Mouse (Mus musculus) forebrain, embryonic 15.5 days (tissue): ENCODE measurements at regions not wholly inside any gene's neighbourhood (a gene's known extent, or its start where the extent isn't known, plus 50 kb on each side); places are given as distances from the start of the nearest gene placed in this dataset.

ENCODE experiments used
- ATAC-seq: fragments of 200-750 bp; cut with Nextera tagmentation; replicated peaks from 2 replicates; pipeline ENCODE4 v1.8.0; 2017; ENCODE audit warnings: mild to moderate bottlenecking, moderate TSS enrichment, moderate library complexity
- H3K27ac ChIP-seq: fragments of 300-500 bp; sonication (generic); replicated peaks from 2 replicates; pipeline ENCODE4 v1.5.1; 2015; ENCODE audit warnings: mild to moderate bottlenecking, inconsistent platforms
- H3K27me3 ChIP-seq: fragments of 300-500 bp; sonication (generic); 2 replicates; pipeline ENCODE4 v1.6.1; 2015; ENCODE audit warnings: inconsistent platforms
- H3K36me3 ChIP-seq: fragments of 300-500 bp; sonication (generic); 2 replicates; pipeline ENCODE4 v1.6.1; 2015; ENCODE audit warnings: mild to moderate bottlenecking, inconsistent platforms
- H3K4me1 ChIP-seq: fragments of 300-500 bp; sonication (generic); 2 replicates; pipeline ENCODE4 v1.6.1; 2015; ENCODE audit warnings: inconsistent platforms
- H3K4me2 ChIP-seq: fragments of 300-500 bp; sonication (generic); replicated peaks from 2 replicates; pipeline ENCODE4 v1.6.1; 2015; ENCODE audit warnings: mild to moderate bottlenecking, inconsistent platforms
- H3K4me3 ChIP-seq: fragments of 300-500 bp; sonication (generic); 2 replicates; pipeline ENCODE4 v1.5.1; 2015; ENCODE audit warnings: mild to moderate bottlenecking, inconsistent platforms
- H3K9ac ChIP-seq: fragments of 300-500 bp; sonication (generic); replicated peaks from 2 replicates; pipeline ENCODE4 v1.6.1; 2015; ENCODE audit warnings: mild to moderate bottlenecking, inconsistent platforms
- H3K9me3 ChIP-seq: fragments of 300-500 bp; sonication (generic); 2 replicates; pipeline ENCODE4 v1.6.1; 2016; ENCODE audit warnings: inconsistent platforms
- WGBS: fragments of 180-500 bp; shearing (Covaris S2); methylation state at CpG from one replicate; pipeline ENCODE4 v1.1.7; 2015; ENCODE audit warnings: mixed read lengths; 5-methylcytosine and 5-hydroxymethylcytosine counted together

DNA sequence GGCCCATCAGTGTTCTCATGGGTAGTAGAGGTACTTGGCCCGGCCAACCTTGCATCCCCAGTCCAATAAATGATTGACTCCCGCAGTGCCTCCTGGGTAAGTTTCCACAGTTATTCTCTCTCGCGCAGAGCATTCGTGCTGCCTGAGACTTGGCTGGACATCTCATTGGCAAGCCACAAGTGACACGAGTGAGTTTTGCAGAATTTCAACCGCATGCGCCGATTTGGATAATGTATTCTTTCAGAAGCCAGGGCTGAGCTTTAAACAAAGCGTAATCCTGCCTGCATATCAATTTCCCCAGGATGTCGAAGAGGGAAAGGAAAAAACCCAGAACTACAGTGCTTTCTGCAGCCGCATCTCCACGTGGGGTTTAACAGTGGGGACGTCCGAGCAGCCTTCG lies 112.6 kb downstream of the 3100002H09Rik start:
- Histone ChIP-seq H3K4me1 (peaks cover 11% of the 10 kb centered on the region), H3K36me3 (no peaks in the 10 kb centered on the region), H3K4me3 (no peak overlapping the region), H3K9me3 (no peaks in the 10 kb centered on the region), H3K4me2 (peak overlapping the region; percentile 30), H3K27me3 (no peaks in the 10 kb centered on the region), H3K9ac (0 out of 2 replicates have a peak overlapping the region, but pooled peaks have one; percentile 17), H3K27ac (peak overlapping the region; percentile 15; the same call in 1 of the 2 replicates)
- 22% methylated on average over 16 of the region's 16 CpGs for WGBS
- ATAC-seq = peak; percentile 43; the same call in 1 of the 2 replicates

DNA sequence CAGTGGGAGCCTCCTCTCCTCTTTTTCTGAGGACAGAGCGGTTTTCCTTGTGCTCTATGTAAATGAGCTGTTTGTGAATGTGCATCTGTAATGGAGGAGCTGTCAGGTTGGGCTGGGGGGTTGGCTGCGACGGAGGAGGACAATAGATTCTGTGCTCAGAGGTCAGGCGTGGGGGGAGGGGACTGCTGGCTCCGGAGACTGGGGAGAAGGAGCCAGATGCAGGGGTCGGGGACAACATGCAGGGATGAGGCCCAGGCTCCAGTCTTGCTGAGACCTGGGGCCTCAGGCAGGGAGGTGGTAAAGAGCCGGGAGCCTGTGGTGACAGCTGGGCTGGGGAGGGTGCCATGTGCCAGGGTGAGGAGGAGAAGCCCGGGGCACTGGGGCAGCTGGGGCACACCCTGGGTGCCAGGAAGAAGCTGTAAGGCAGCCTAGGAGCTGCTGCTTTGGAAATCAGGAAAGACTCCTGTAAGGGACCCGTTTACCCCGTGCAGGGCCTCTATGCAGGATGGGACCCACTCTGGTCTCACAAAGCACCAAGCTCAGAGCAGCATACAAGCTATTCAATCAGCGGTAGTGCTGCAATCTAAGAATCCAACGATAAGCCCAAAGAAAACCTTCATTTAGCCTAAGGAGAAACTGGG lies 124.5 kb downstream of the 3100002H09Rik start:
- WGBS = 4% methylated on average over 12 of the region's 12 CpGs

DNA sequence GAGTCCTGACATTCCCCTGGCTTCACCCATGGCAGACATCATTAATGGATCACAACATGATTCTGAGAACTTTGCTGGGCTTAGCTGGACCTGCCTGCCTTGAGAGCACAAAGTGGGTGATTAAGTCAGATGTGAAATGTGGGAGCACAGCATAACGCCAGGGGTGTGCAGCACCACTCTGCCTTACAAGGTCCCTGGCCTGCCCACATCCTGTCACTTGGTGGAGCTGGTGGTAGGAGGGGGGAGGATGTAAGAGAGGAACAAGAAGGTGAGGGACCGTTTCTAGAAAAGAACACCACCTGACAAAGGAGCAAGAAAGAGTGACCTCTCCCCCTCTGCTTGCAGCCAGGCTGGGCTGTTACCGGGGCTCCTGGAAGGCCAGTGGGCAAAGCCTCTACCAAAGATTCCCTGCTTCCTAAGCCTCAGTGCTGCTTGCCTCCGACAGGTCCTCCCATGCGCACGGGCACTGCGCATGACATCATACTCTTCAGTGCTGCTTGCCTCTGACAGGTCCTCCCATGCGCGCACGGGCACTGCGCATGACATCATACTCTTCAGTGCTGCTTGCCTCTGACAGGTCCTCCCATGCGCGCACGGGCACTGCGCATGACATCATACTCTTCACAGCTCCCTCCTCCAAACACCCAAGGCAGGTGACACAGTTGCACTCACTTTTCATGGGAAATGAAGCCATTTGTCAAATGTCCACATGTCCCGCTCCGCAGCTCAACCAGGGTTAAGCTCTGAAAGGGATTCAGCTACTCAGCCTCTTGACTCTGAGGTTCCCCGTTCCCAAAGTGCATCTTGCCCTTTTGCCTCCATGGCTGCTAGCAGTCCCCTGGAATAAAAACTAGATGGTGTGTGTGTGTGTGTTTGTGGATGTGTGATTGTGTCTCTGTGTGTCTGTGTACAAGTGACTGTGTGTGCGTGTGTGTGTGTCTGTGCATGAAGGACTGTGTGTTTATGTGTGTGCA lies 125.7 kb downstream of the 3100002H09Rik start:
- peaks cover 8% of the 10 kb centered on the region; the same call in 1 of the 2 replicates for H3K9me3 ChIP-seq
- no peak overlapping the region for H3K4me3 ChIP-seq
- H3K27ac ChIP-seq = peak overlapping the region; percentile 80
- 28% methylated on average over 19 of the region's 19 CpGs for whole genome bisulfite sequencing
- no peaks in the 10 kb centered on the region for H3K36me3 ChIP-seq
- H3K4me1 ChIP-seq = peaks cover 18% of the 10 kb centered on the region
- H3K4me2 ChIP-seq = no peak overlapping the region
- peak; percentile 47 for ATAC-seq
- H3K9ac ChIP-seq = no peak overlapping the region
- H3K27me3 ChIP-seq = no peaks in the 10 kb centered on the region

More for the DNA sequence above, 124.5 kb downstream of the 3100002H09Rik start:
- peaks cover 9% of the 10 kb centered on the region; the same call in 1 of the 2 replicates for H3K9me3 ChIP-seq
- peak overlapping the region; percentile 80 for H3K27ac ChIP-seq
- H3K27me3 ChIP-seq = no peaks in the 10 kb centered on the region
- peaks cover 16% of the 10 kb centered on the region for H3K4me1 ChIP-seq
- peak; percentile 80 for ATAC-seq
- no peak overlapping the region for H3K4me2 ChIP-seq
- no peaks in the 10 kb centered on the region for H3K36me3 ChIP-seq
- no peak overlapping the region for H3K4me3 ChIP-seq
- H3K9ac ChIP-seq = no peak overlapping the region

DNA sequence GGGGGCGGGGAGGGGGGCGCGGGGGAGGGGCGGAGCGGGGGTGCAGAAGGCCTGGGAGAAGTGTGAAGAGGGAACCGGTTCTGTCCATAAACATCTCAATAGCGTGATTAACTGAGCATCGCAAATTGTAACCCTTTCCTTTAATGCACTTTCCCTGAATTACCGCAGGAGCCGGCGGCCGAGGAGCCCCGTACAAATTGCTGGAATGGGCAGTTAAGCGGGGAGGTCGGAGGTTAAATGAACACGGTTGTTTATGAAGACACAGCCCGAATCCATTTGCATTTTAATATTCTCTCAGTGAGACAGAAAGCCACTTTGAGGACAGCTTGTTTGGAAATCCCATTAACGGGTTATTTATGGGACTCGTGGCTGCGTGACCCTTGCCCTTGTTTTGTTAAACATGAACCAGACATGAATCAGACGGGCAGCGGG lies 132.7 kb downstream of the 3100002H09Rik start:
- peaks cover 7% of the 10 kb centered on the region; the same call in 1 of the 2 replicates for H3K27me3 ChIP-seq
- ATAC-seq = 0 out of 2 replicates have a peak, but pooled peaks have one; percentile 34
- H3K9me3 ChIP-seq = no peaks in the 10 kb centered on the region
- H3K36me3 ChIP-seq = no peaks in the 10 kb centered on the region
- peak overlapping the region; percentile 40 for H3K4me2 ChIP-seq
- H3K4me3 ChIP-seq = peak overlapping the region; percentile 21
- no peak overlapping the region for H3K9ac ChIP-seq
- 4% methylated on average over 22 of the region's 22 CpGs for WGBS
- H3K4me1 ChIP-seq = peaks cover 19% of the 10 kb centered on the region
- peak overlapping the region; percentile 72 for H3K27ac ChIP-seq

DNA sequence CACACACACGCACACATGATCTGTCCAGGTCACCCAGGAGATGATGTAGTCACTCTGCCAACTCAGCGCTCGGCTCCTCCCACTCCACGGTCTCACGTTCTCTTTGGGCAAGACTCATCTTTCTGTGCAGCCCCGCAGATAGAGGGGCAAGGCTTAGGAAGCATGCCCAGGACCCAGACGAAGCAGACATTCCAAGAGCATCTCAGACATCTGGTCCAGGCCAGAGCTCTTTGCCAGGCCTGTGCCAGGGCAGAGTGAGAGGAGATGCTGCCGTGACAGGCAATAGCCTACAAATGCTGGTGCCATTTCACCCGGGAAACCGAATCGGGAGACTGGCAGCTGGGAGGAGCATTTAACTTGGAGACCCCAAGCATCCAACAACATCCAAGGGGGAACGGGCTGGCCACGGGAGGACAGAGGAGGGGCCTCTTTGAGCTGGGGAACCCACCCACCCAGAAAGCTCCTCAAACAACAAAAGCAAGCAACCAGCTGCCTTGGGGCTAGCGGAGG lies 133.2 kb downstream of the 3100002H09Rik start:
- Histone ChIP-seq H3K4me1 (peaks cover 19% of the 10 kb centered on the region), H3K4me2 (peak overlapping the region; percentile 40), H3K27me3 (peaks cover 11% of the 10 kb centered on the region; the same call in 1 of the 2 replicates), H3K9ac (no peak overlapping the region), H3K9me3 (no peaks in the 10 kb centered on the region), H3K4me3 (peak overlapping the region; percentile 21), H3K36me3 (no peaks in the 10 kb centered on the region), H3K27ac (peak overlapping the region; percentile 72)
- 5% methylated on average over 14 of the region's 14 CpGs for WGBS
- peak; percentile 80 for ATAC-seq

DNA sequence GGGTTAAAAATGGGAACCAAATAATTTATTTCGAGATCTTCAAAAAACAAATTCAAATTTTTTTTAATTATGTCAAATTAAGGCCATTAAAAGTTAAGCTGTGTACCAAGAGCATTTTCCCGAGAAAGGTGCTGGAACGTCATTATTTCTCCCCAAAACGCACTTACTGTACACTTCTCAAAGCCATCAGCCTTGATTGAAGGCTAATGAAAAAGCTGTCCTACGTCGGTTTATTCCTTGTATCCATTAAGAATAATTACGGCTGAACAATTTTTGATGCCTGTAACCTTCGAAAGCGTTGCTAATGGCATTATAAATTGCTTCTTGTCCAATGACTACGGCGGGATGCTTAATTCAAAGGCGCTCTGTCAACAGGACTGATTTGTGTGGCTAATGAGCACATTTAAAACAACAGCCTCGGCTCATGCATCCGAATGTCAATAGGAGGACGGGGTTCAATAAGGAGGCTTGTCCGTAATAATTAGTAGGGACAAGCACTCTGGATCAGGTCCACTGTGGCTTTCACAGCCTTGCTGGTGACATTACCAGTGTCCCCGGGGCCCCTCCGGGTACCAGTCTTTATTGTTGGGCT lies 145.3 kb downstream of the 3100002H09Rik start:
- peak; percentile 74 for ATAC-seq
- H3K9me3 ChIP-seq = no peaks in the 10 kb centered on the region
- H3K27ac ChIP-seq = peak overlapping the region; percentile 16; the same call in 1 of the 2 replicates
- peaks cover 4% of the 10 kb centered on the region; the same call in 1 of the 2 replicates for H3K27me3 ChIP-seq
- whole genome bisulfite sequencing = 12% methylated on average over 18 of the region's 18 CpGs
- H3K4me1 ChIP-seq = peaks cover 18% of the 10 kb centered on the region
- H3K9ac ChIP-seq = no peak overlapping the region
- H3K4me3 ChIP-seq = no peak overlapping the region
- no peaks in the 10 kb centered on the region for H3K36me3 ChIP-seq
- H3K4me2 ChIP-seq = no peak overlapping the region

DNA sequence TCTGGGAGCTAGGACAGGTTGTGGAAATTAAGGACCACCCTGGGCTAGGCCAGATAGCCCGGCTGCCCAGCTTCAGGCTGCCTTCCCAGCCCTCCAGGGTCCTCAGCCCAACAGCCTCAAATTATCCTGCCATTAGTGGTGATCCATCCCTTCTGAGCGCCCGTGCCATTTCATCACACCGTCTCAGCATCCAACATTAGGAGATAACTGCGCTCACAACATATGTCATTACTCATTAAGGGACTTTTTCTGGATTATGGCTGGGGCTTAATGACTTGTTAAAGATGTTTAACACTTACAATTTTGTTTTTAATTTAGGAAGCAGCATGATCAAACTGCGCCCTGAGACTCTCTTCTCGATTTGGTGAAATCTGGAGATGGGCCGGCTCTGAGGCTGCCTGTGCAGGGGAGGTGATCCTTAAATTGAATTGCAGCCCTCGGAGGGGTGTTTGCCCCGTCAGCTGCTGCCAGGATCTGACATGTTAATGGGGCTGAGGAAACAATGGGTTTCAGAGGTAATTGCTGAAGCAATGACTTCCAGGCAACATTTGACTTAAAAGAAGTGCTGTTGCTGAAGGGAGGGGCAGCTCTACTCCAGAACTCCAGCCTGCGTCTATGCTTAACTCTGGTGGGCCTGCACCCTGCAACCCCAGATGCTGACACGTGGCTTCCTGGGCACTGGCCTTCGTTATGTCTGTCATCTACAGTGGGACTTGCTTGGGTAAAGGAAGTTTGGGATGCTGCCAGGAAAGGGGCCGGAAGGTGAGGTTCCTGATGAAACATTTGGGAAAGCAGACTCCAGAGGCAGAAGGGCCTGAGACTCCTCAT lies 154.9 kb downstream of the 3100002H09Rik start:
- 22% methylated on average over 14 of the region's 14 CpGs for WGBS
- peak overlapping the region; percentile 73 for H3K27ac ChIP-seq
- H3K9me3 ChIP-seq = no peaks in the 10 kb centered on the region
- H3K9ac ChIP-seq = no peak overlapping the region
- no peaks in the 10 kb centered on the region for H3K27me3 ChIP-seq
- no peak overlapping the region for H3K4me3 ChIP-seq
- H3K36me3 ChIP-seq = no peaks in the 10 kb centered on the region
- H3K4me1 ChIP-seq = peaks cover 28% of the 10 kb centered on the region
- H3K4me2 ChIP-seq = no peak overlapping the region
- ATAC-seq = peak; percentile 75

DNA sequence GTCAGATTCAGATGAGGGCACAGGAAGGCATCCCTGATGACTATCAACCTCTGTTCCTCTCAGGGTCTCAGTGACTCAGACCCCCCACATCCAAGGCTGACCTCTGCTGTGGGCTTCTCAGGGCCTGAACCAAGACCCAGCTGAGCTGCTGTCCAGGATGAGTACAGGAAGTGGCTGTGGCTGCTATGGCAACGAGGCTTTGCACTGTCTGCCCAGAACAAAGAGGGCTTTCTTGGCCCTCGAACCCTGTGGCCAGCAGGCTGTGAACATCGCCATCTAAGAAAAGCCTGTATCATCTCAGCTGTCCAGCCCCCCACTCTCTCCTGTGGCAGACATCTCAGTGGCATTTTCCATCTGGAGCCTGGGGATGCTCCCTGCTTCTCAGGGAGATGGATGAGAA lies 159.5 kb downstream of the 3100002H09Rik start:
- Histone ChIP-seq H3K27ac (no peak overlapping the region), H3K9me3 (no peaks in the 10 kb centered on the region), H3K4me3 (no peak overlapping the region), H3K36me3 (no peaks in the 10 kb centered on the region), H3K9ac (no peak overlapping the region), H3K27me3 (no peaks in the 10 kb centered on the region), H3K4me1 (peaks cover 24% of the 10 kb centered on the region), H3K4me2 (no peak overlapping the region)
- no peak for ATAC-seq
- WGBS = 10% methylated on average over 3 of the region's 3 CpGs

DNA sequence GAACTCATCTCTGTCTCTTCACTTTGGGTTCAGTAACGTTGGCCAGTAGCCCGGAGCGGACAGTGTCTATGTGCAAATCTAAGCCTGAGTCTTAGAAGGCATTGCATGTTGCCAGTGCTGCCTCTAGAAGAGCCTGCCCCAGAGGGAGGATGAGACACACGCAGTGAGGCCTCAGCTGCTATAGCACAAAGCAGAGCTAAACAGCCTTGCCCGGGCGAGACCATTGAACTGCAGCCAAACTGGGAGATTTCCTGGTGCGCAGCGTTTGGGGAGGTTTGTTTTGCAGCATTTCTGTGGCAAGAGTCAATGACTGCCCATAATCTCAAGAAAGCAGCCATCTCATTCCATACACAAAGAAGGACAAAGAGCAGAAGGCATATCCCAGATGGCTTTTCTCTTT lies 164.0 kb downstream of the 3100002H09Rik start:
- no peak for ATAC-seq
- Histone ChIP-seq H3K9ac (no peak overlapping the region), H3K27me3 (no peaks in the 10 kb centered on the region; the same call in 1 of the 2 replicates), H3K36me3 (no peaks in the 10 kb centered on the region), H3K27ac (0 out of 2 replicates have a peak overlapping the region, but pooled peaks have one; percentile 0), H3K4me3 (no peak overlapping the region), H3K4me2 (no peak overlapping the region), H3K4me1 (peaks cover 28% of the 10 kb centered on the region), H3K9me3 (no peaks in the 10 kb centered on the region)
- WGBS = 49% methylated on average over 8 of the region's 8 CpGs

DNA sequence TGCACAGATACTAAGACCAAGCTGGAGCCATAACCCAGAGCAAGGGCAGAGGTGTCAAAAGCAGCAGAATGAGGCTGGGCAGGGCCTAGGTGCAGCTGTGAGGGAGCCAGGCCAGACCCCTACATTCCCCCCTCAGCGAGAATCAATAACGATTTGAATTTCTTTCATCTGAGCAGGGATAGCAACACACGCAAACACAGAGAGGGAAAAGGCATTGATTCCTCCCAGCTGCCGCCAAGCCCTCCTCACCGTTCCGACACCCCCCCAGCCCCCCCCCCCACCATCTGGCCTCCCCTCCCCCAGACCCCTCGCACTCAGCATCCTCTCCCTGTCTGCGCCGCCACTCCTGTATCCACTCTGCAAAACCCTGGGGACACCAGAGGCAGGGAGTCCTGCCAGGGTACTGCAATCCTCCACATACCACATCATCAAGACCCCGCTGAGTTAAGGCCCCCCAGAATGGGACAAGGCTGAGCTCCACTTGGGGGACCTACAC lies 166.9 kb downstream of the 3100002H09Rik start:
- peak; percentile 69 for ATAC-seq
- Histone ChIP-seq H3K4me2 (peak overlapping the region; percentile 19; the same call in 1 of the 2 replicates), H3K27ac (no peak overlapping the region), H3K9me3 (no peaks in the 10 kb centered on the region), H3K9ac (no peak overlapping the region), H3K4me1 (peaks cover 22% of the 10 kb centered on the region), H3K27me3 (no peaks in the 10 kb centered on the region; the same call in 1 of the 2 replicates), H3K36me3 (no peaks in the 10 kb centered on the region), H3K4me3 (no peak overlapping the region)
- 1% methylated on average over 10 of the region's 10 CpGs for WGBS

DNA sequence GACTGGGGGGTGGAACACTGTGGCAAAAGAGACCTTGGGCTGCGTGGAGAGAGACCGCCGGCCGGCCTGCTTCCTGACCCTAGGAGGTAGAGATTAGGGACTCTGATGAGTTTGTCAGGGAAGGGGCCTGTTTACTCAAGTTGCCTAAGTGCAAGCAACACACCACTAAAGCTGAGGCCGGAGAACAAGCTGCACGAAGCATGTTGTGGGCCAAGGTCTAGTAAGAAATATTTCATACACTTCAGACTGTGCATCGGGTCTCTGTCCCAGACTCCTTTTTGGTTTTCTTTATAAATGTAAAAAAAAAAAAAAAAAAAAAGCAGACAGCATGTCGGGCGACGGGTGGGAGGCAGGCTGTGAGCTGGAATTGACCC lies 167.5 kb downstream of the 3100002H09Rik start:
- Histone ChIP-seq H3K9ac (no peak overlapping the region), H3K9me3 (no peaks in the 10 kb centered on the region), H3K36me3 (no peaks in the 10 kb centered on the region), H3K27me3 (no peaks in the 10 kb centered on the region; the same call in 1 of the 2 replicates), H3K4me1 (peaks cover 22% of the 10 kb centered on the region), H3K4me2 (no peak overlapping the region), H3K27ac (no peak overlapping the region), H3K4me3 (no peak overlapping the region)
- WGBS = 33% methylated on average over 10 of the region's 10 CpGs
- no peak for ATAC-seq
